20 mouse cellular contexts compared by ENCODE assay signal in genomic region chr5:136372276-136372675, GRCm38 (mm10).
DNase-seq lines count a peak whose midpoint lies in the region; ATAC-seq lines count a peak whose summit lies in the region.
"Had no signal": no experiment of that assay in that cellular context is flagged by ENCODE, and none has a peak within 500 bp of the region (broad histone marks: within the 10 kb centered on the region; RNA-seq: fewer than 3 reads in every experiment).

No protein-coding gene starts in this region.

- peaks cover 15% of the 10 kb centered on the region for H3K4me1 ChIP-seq in heart, embryonic 11.5 days (ENCODE audit: control insufficient read depth, insufficient read depth, low read length)
- H3K4me1 ChIP-seq in hindbrain, embryonic 12.5 days = peaks cover 7% of the 10 kb centered on the region; the same call in 1 of the 2 replicates
- H3K4me1 ChIP-seq: hindbrain, embryonic 10.5 days had no signal

- no peak overlapping the region for H3K9ac ChIP-seq in heart, embryonic 11.5 days (ENCODE audit: low read depth, low read length)
- no peak overlapping the region for H3K9ac ChIP-seq in hindbrain, embryonic 12.5 days
- H3K9ac ChIP-seq: embryonic facial prominence, embryonic 15.5 days; forebrain, embryonic 12.5 days; heart, embryonic 12.5 days; hindbrain, embryonic 15.5 days had no signal

- DNase-seq in adrenal gland, adult 2 months = peak; percentile 55
- no peak for DNase-seq in adrenal gland, adult 8-10 months
- DNase-seq in urinary bladder, postnatal 14 days (ENCODE audit: low spot score) = peak; percentile 17
- no peak for DNase-seq in urinary bladder, postnatal 10 days (ENCODE audit: low spot score)
- DNase-seq in adrenal gland, postnatal 36 days = peak; percentile 46 to 53
- DNase-seq: cerebellum, adult 11 months; cerebellum, adult 8-10 months; cerebellum, postnatal 14 days; embryo, embryonic 11 days; gastrocnemius, postnatal 10 days; heart, adult 2 months had no signal

- no peak overlapping the region for H3K27ac ChIP-seq in heart, embryonic 11.5 days (ENCODE audit: low read depth, low read length)
- no peak overlapping the region for H3K27ac ChIP-seq in hindbrain, embryonic 12.5 days
- H3K27ac ChIP-seq: embryonic facial prominence, embryonic 15.5 days; forebrain, embryonic 12.5 days; heart, adult 2 months; hindbrain, embryonic 10.5 days; hindbrain, embryonic 15.5 days had no signal

- WGBS in heart, embryonic 11.5 days (ENCODE audit: insufficient replicate concordance) = 96% methylated on average over 3 of the region's 3 CpGs
- 91% methylated on average over 3 of the region's 3 CpGs for WGBS in hindbrain, embryonic 12.5 days

- peaks cover 5% of the 10 kb centered on the region; the same call in 1 of the 2 replicates for H3K36me3 ChIP-seq in heart, embryonic 11.5 days (ENCODE audit: control insufficient read depth, insufficient read depth, low read length)
- peaks cover 19% of the 10 kb centered on the region for H3K36me3 ChIP-seq in hindbrain, embryonic 12.5 days
- H3K36me3 ChIP-seq: embryonic facial prominence, embryonic 15.5 days had no signal

- H3K9me3 ChIP-seq in heart, embryonic 11.5 days (replicated peaks; ENCODE audit: control insufficient read depth, low read length) = no peaks in the 10 kb centered on the region
- H3K9me3 ChIP-seq in hindbrain, embryonic 12.5 days (replicated peaks) = no peaks in the 10 kb centered on the region
- H3K9me3 ChIP-seq: embryonic facial prominence, embryonic 15.5 days; forebrain, embryonic 12.5 days; heart, embryonic 12.5 days; hindbrain, embryonic 10.5 days; hindbrain, embryonic 15.5 days had no signal

- no peak overlapping the region for H3K4me2 ChIP-seq in heart, embryonic 11.5 days
- no peak overlapping the region for H3K4me2 ChIP-seq in hindbrain, embryonic 12.5 days (replicated peaks)
- H3K4me2 ChIP-seq: embryonic facial prominence, embryonic 15.5 days; forebrain, embryonic 12.5 days; heart, embryonic 12.5 days; hindbrain, embryonic 15.5 days had no signal

- H3K27me3 ChIP-seq in heart, embryonic 11.5 days (ENCODE audit: control insufficient read depth, insufficient read depth, low read length) = no peaks in the 10 kb centered on the region
- no peaks in the 10 kb centered on the region for H3K27me3 ChIP-seq in hindbrain, embryonic 12.5 days
- H3K27me3 ChIP-seq: CH12.LX; embryonic facial prominence, embryonic 15.5 days; forebrain, embryonic 12.5 days; heart, embryonic 12.5 days; hindbrain, embryonic 15.5 days had no signal

- no peak for ATAC-seq in heart, embryonic 11.5 days (replicated peaks; ENCODE audit: insufficient number of reproducible peaks, low FRiP score, low TSS enrichment)
- no peak for ATAC-seq in hindbrain, embryonic 12.5 days (ENCODE audit: low FRiP score)
- ATAC-seq: forebrain, embryonic 16.5 days had no signal

- no peak overlapping the region for H3K4me3 ChIP-seq in heart, embryonic 11.5 days (ENCODE audit: low read depth, low read length)
- H3K4me3 ChIP-seq in hindbrain, embryonic 12.5 days = no peak overlapping the region
- H3K4me3 ChIP-seq: embryonic facial prominence, embryonic 15.5 days; forebrain, embryonic 12.5 days; heart, adult 2 months; heart, embryonic 12.5 days; hindbrain, embryonic 10.5 days; hindbrain, embryonic 15.5 days had no signal

Comparison
In these comparisons a context has a peak if more than half of its experiments do, and no peak if none do; other contexts are left out.
1. DNase-seq: peak in adrenal gland, adult 2 months (single experiment), urinary bladder, postnatal 14 days (single experiment) and adrenal gland, postnatal 36 days (2 of 2); none in adrenal gland, adult 8-10 months (single experiment) and urinary bladder, postnatal 10 days (single experiment).